Mouse (Mus musculus): ENCODE data around the gene Supv3l1. TPM values are rescaled to one million over a fixed set of nuclear protein-coding genes. Genes with fewer than 3 reads are reported as not detected.
"Not testable (repeated sequence)": the region's sequence is repeated elsewhere in the genome, so short reads cannot be mapped to it uniquely, and the experiment has no call there.

Supv3l1 gene
- polyA plus RNA-seq, 1 experiment from 2014 or later: 22.6 TPM

DNA sequence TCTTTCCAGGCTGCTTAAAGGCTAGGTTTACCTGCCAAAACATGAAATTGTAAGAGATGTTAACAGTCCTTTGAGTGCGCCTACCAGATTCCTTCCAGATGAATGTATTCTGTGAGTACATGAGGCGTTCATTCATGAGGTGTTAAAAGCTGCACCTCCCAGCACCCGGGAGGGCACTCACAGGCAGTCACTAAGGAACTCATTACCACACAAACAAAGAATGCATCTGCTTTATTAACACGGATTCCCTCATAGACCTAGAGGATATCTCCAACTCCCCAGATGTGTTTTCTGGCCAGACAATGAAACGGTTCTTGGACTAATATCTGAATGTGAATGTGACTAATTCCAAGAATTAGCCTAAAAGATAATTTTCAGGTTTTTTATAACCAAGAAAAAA lies 21.6 kb upstream of the Supv3l1 start:
- H3K36me3 ChIP-seq (ENCODE audit: control insufficient read depth, insufficient read depth, low read length): peaks cover 10% of the 10 kb centered on the region; the same call in 1 of the 2 replicates
- no peak overlapping the region for H3K9ac ChIP-seq (ENCODE audit: low read length)
- peak; percentile 14 for DNase-seq (ENCODE audit: low spot score)
- no peaks in the 10 kb centered on the region for H3K9me3 ChIP-seq (replicated peaks; ENCODE audit: control insufficient read depth, low read length)
- ATAC-seq: no peak
- H3K4me2 ChIP-seq (ENCODE audit: low read length): no peak overlapping the region
- no peak overlapping the region for H3K27ac ChIP-seq (ENCODE audit: low read depth, low read length)
- H3K4me1 ChIP-seq (ENCODE audit: control insufficient read depth, insufficient read depth, low read length): peaks cover 5% of the 10 kb centered on the region; the same call in 1 of the 2 replicates
- WGBS: 19% methylated on average over 5 of the region's 5 CpGs
- H3K27me3 ChIP-seq (replicated peaks; ENCODE audit: control insufficient read depth, insufficient read depth, low read length): no peaks in the 10 kb centered on the region
- no peak overlapping the region for H3K4me3 ChIP-seq (ENCODE audit: low read depth, low read length)

DNA sequence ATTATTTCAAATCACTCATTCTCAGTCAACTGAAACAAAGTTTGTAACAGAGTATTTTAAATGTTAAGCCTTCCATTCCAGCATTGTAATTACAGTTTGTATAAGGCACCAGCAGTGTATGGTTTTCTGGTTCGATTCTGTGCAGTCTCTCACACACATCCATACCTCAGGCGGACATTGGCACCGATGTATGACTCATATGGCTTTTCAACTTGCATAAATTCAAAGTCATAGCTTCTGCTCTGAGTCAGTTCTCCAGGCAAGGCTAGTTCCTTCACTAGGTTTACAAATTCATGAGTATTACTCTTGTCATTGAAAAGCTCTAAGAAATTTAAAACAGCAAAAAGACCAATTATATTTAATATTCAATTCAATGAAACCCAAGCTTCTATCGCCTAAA lies 20.2 kb upstream of the Supv3l1 start:
- 95% methylated on average over 4 of the region's 4 CpGs for WGBS
- Histone ChIP-seq H3K9me3 (replicated peaks; ENCODE audit: control insufficient read depth, low read length) (no peaks in the 10 kb centered on the region), H3K4me1 (ENCODE audit: control insufficient read depth, insufficient read depth, low read length) (peaks cover 5% of the 10 kb centered on the region; the same call in 1 of the 2 replicates), H3K9ac (ENCODE audit: low read length) (no peak overlapping the region), H3K4me3 (ENCODE audit: low read depth, low read length) (no peak overlapping the region), H3K27me3 (replicated peaks; ENCODE audit: control insufficient read depth, insufficient read depth, low read length) (no peaks in the 10 kb centered on the region), H3K27ac (ENCODE audit: low read depth, low read length) (no peak overlapping the region), H3K4me2 (ENCODE audit: low read length) (no peak overlapping the region), H3K36me3 (ENCODE audit: control insufficient read depth, insufficient read depth, low read length) (peaks cover 8% of the 10 kb centered on the region; the same call in 1 of the 2 replicates)
- DNase-seq (ENCODE audit: low spot score) (no peak), ATAC-seq (no peak)

DNA sequence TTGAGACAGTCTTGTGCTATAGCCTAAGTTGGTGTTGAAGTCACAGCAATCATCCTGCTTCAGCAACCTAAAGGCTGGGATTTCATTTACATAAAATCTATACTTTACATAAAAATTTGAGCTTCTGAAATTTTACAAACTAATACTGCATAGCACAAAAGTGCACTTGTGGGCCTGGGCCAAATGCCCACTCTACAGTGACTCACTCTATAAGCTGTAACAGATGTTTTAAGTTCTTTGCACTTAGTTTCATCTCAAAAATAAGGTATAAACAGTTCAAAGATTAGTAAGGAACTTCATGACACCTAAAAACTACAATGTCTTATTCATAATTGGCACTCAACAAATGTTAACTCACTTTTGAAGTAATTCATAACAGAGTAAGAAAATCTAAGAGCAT lies 11.8 kb upstream of the Supv3l1 start:
- ATAC-seq (no peak), DNase-seq (ENCODE audit: low spot score) (no peak)
- Histone ChIP-seq H3K27ac (ENCODE audit: low read depth, low read length) (no peak overlapping the region), H3K4me3 (ENCODE audit: low read depth, low read length) (no peak overlapping the region), H3K36me3 (ENCODE audit: control insufficient read depth, insufficient read depth, low read length) (peaks cover 47% of the 10 kb centered on the region), H3K9me3 (replicated peaks; ENCODE audit: control insufficient read depth, low read length) (no peaks in the 10 kb centered on the region), H3K4me1 (ENCODE audit: control insufficient read depth, insufficient read depth, low read length) (no peaks in the 10 kb centered on the region), H3K4me2 (ENCODE audit: low read length) (no peak overlapping the region), H3K9ac (ENCODE audit: low read length) (no peak overlapping the region), H3K27me3 (replicated peaks; ENCODE audit: control insufficient read depth, insufficient read depth, low read length) (no peaks in the 10 kb centered on the region)

DNA sequence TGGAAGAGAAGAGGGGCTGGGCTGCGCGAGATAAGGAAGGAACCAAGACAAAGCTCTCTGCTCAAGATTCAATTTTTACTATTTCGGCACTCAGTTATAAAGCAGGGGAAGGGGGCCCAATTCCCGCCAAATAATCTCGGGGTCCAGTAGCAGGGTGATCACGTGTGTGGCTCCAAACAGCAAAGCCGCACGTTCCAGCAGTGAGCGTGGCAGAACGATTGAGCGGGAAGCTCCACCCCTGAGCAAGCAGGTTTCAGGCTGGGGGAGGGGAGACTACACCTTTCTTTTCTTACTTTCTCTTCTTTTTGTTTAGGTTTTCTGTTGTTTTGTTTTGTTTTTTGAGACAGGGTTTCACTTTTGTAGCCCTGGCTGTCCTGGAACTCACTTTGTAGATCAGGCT lies 2.5 kb upstream of the Supv3l1 start:
- not testable (repeated sequence) for H3K4me3 ChIP-seq (ENCODE audit: low read depth, low read length); H3K9ac ChIP-seq (ENCODE audit: low read length); H3K4me2 ChIP-seq (ENCODE audit: low read length); H3K27me3 ChIP-seq (replicated peaks; ENCODE audit: control insufficient read depth, insufficient read depth, low read length); ATAC-seq; H3K9me3 ChIP-seq (replicated peaks; ENCODE audit: control insufficient read depth, low read length); DNase-seq (ENCODE audit: low spot score); H3K27ac ChIP-seq (ENCODE audit: low read depth, low read length)
- WGBS: 62% methylated on average over 11 of the region's 11 CpGs
- Histone ChIP-seq H3K4me1 (ENCODE audit: control insufficient read depth, insufficient read depth, low read length) (peaks cover 10% of the 10 kb centered on the region; the same call in 1 of the 2 replicates), H3K36me3 (ENCODE audit: control insufficient read depth, insufficient read depth, low read length) (peaks cover 26% of the 10 kb centered on the region)

DNA sequence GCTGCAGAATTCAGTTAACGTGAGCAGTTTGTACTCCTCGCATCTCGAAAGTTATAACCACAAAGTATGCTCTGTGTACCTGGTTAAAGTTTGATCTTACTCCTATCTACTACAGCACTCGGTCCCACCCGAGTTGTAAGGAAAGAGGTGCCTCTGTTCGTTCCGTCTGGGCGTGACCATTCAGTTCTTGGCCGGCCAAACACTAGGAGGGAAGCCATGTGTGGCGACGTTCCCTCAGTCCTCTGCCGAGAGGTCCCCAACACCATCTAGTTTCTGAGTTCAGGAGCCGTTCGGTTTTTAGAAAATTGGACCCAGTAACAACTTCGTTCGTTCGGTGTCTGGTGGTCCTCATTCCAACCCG lies 722 bp upstream of the Supv3l1 start:
- peak overlapping the region; percentile 84 for H3K9ac ChIP-seq (ENCODE audit: low read length)
- 39% methylated on average over 18 of the region's 18 CpGs for WGBS
- H3K4me3 ChIP-seq (ENCODE audit: low read depth, low read length): peak overlapping the region; percentile 79
- H3K36me3 ChIP-seq (ENCODE audit: control insufficient read depth, insufficient read depth, low read length): peaks cover 28% of the 10 kb centered on the region
- H3K27ac ChIP-seq (ENCODE audit: low read depth, low read length): peak overlapping the region; percentile 76
- ATAC-seq (no peak; the same call in 1 of the 2 replicates), DNase-seq (ENCODE audit: low spot score) (no peak)
- H3K9me3 ChIP-seq (replicated peaks; ENCODE audit: control insufficient read depth, low read length): no peaks in the 10 kb centered on the region
- peaks cover 10% of the 10 kb centered on the region; the same call in 1 of the 2 replicates for H3K4me1 ChIP-seq (ENCODE audit: control insufficient read depth, insufficient read depth, low read length)
- peak overlapping the region; percentile 63 for H3K4me2 ChIP-seq (ENCODE audit: low read length)
- H3K27me3 ChIP-seq (replicated peaks; ENCODE audit: control insufficient read depth, insufficient read depth, low read length): no peaks in the 10 kb centered on the region

DNA sequence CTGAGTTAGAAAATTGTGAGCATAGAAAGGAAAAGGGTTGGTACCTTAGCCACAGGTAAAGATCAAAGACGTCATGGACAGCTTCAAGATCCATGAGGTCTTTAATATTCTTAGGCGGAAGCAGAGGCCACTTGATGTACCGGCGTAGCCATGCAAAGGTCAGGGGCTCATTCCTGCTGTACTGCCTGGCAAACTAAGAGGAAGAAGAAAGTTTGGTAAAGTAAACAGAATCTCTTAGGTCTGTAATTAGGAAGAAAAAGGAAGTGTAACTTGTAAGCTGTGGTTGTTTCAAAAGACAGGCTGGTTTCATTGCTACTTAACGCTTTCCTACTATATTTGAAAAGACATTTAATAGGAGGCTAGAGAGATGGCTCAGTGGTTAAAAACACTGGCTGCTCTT lies 19.1 kb downstream of the Supv3l1 start:
- 95% methylated on average over 5 of the region's 5 CpGs for WGBS

DNA sequence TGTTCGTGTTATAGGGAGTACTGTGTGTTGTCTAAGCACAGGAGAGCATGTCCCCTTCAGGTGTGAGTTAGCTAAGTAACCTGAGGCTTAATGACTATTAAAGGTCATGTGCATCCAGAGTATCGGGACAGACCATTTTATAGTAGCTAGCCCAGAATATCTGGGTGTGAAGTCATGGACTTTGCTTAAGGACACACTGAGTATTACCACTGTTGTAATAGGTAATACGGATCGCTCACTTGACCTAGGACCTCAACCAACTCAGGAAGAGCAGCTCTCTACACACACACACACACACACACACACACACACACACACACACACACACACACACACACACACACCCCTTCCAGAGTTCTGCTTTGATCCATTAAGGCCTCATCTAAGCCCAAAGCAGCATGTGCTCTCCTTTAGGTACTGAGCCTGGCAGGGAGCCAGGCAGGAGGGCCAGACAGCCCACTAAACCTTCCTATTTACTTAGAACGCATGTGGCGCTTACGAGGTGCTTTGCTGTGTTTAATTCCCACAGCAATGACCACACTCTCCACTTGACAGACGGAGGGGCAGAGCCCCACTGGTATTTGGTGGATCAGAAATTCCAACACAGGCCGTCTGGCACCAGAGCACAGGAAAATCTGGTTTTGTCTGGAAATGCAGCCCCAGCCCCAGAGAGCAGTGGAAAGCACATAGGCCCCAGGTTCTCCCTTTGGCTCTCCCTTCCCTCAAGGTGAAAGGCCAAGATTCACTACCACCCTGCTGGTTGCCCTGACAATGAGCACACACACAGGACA lies 24.3 kb downstream of the Supv3l1 start:
- Histone ChIP-seq H3K4me2 (ENCODE audit: low read length) (no peak overlapping the region), H3K9ac (ENCODE audit: low read length) (no peak overlapping the region), H3K4me1 (ENCODE audit: control insufficient read depth, insufficient read depth, low read length) (no peaks in the 10 kb centered on the region), H3K4me3 (ENCODE audit: low read depth, low read length) (no peak overlapping the region), H3K9me3 (replicated peaks; ENCODE audit: control insufficient read depth, low read length) (no peaks in the 10 kb centered on the region), H3K27ac (ENCODE audit: low read depth, low read length) (no peak overlapping the region), H3K36me3 (ENCODE audit: control insufficient read depth, insufficient read depth, low read length) (peaks cover 27% of the 10 kb centered on the region), H3K27me3 (replicated peaks; ENCODE audit: control insufficient read depth, insufficient read depth, low read length) (no peaks in the 10 kb centered on the region)
- ATAC-seq: no peak
- DNase-seq (ENCODE audit: low spot score): no peak
- WGBS: 42% methylated on average over 9 of the region's 9 CpGs

More for the DNA sequence above, 19.1 kb downstream of the Supv3l1 start:
- Histone ChIP-seq H3K27me3 (replicated peaks; ENCODE audit: control insufficient read depth, insufficient read depth, low read length) (no peaks in the 10 kb centered on the region), H3K4me3 (ENCODE audit: low read depth, low read length) (no peak overlapping the region), H3K9ac (ENCODE audit: low read length) (no peak overlapping the region), H3K4me2 (ENCODE audit: low read length) (no peak overlapping the region), H3K9me3 (replicated peaks; ENCODE audit: control insufficient read depth, low read length) (no peaks in the 10 kb centered on the region), H3K27ac (ENCODE audit: low read depth, low read length) (no peak overlapping the region), H3K36me3 (ENCODE audit: control insufficient read depth, insufficient read depth, low read length) (peaks cover 76% of the 10 kb centered on the region), H3K4me1 (ENCODE audit: control insufficient read depth, insufficient read depth, low read length) (no peaks in the 10 kb centered on the region)
- DNase-seq (ENCODE audit: low spot score): no peak
- no peak for ATAC-seq

DNA sequence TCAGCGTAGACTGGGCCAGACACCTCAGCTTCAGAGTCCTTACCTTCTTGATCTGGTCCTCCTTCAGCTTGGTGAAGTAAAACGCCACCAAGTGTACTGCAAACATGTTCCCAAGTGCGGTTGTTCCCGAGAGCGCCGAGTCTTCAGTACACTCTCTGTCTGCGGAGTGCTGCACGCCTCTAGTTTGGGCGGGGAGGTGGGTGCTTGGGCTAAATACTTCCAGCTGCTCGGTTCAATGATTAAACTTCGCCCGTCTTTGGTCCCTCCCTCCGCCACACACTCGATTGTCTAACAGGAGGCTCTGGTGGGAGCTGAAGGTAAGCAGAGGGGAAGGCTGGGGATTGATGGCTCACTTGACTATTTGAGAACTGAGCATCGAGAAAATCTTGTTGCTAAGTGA lies 27.3 kb downstream of the Supv3l1 start, which contains the start of gene Hkdc1:
Gene Hkdc1, minus strand, starts transcription at position 237 of the 400 bp plus-strand sequence.
- Histone ChIP-seq H3K36me3 (ENCODE audit: control insufficient read depth, insufficient read depth, low read length) (no peaks in the 10 kb centered on the region), H3K9me3 (replicated peaks; ENCODE audit: control insufficient read depth, low read length) (no peaks in the 10 kb centered on the region), H3K4me1 (ENCODE audit: control insufficient read depth, insufficient read depth, low read length) (no peaks in the 10 kb centered on the region), H3K4me3 (ENCODE audit: low read depth, low read length) (no peak within 1 kb of the TSS), H3K27ac (ENCODE audit: low read depth, low read length) (no peak within 1 kb of the TSS), H3K4me2 (ENCODE audit: low read length) (no peak within 1 kb of the TSS), H3K9ac (ENCODE audit: low read length) (no peak within 1 kb of the TSS), H3K27me3 (replicated peaks; ENCODE audit: control insufficient read depth, insufficient read depth, low read length) (no peaks in the 10 kb centered on the region)
- WGBS: 57% methylated on average over 15 of the region's 15 CpGs
- ATAC-seq (no peak), DNase-seq (ENCODE audit: low spot score) (no peak)

DNA sequence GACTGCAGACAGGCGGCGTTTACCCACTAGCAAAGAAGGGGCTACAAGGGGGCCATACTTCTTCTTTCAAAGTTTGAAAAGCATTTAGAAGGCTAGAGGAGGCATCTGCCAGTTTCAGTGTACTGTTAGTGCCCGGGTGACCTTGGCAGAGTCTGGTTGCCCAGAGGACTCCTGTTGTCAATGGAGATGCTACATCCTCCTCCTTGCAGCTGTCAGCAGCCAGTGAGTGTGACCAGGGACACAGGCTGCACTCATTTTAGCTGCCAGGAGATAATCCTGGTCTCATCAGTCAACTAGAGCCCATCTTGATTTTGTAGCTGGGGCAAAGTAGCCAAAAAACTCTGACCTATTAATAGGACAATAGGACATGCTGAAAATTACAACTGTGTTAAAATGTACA lies 28.4 kb downstream of the Supv3l1 start:
- Histone ChIP-seq H3K4me3 (ENCODE audit: low read depth, low read length) (no peak overlapping the region), H3K36me3 (ENCODE audit: control insufficient read depth, insufficient read depth, low read length) (no peaks in the 10 kb centered on the region), H3K9ac (ENCODE audit: low read length) (no peak overlapping the region), H3K9me3 (replicated peaks; ENCODE audit: control insufficient read depth, low read length) (no peaks in the 10 kb centered on the region), H3K4me2 (ENCODE audit: low read length) (no peak overlapping the region), H3K27ac (ENCODE audit: low read depth, low read length) (no peak overlapping the region), H3K27me3 (replicated peaks; ENCODE audit: control insufficient read depth, insufficient read depth, low read length) (no peaks in the 10 kb centered on the region), H3K4me1 (ENCODE audit: control insufficient read depth, insufficient read depth, low read length) (no peaks in the 10 kb centered on the region)
- DNase-seq (ENCODE audit: low spot score): no peak
- no peak for ATAC-seq
- WGBS: 79% methylated on average over 3 of the region's 3 CpGs

All from forebrain, embryonic 14.5 days (tissue).